Mouse (Mus musculus) right cerebral cortex, adult 18-20 months (tissue): ENCODE data around the gene Sft2d1.

Experiments used
- DNase-seq: peaks from one replicate; pipeline ENCODE4 v3.0.0; 2022; ENCODE audit warnings: mixed read lengths

Sft2d1 gene

DNA sequence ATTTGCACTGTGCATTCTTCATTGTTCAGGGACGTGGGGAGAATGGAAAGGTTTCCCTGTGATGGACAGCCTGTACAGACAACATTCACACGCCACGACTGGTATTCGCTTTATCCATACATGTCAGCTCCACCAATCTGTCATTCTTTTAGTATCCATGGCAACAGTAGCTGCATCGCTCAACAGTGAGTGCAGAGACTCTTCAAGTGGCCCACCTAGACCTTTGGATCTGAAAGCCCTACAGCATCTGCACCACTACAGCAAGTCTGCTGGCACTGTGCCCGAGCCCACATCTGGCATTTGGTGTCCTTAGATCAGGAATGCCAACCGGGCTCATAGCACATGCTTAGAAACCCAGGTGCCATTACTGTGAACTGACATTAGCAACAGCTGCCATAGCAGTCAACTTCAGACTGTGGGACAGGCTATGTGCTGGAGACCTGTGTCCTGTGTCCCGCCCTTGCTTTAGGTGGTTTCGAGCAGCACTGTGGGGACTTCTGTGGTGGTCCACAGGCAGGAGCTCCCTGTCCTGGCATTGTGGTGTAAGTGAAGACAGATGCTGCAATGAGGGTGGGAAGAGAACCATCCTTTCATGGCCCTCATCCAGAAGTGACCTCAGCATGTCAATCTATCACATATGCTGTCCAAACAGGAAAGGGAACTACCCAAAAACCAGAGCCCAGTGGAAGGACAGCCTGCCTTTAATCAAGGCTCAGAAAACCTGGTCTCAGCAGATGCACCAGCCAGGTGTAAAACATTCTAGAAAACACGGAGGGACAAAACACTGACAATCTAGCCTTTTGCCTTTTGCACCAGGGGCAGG is 50.6 kb downstream of the Sft2d1 start:
- DNase-seq: no peak

DNA sequence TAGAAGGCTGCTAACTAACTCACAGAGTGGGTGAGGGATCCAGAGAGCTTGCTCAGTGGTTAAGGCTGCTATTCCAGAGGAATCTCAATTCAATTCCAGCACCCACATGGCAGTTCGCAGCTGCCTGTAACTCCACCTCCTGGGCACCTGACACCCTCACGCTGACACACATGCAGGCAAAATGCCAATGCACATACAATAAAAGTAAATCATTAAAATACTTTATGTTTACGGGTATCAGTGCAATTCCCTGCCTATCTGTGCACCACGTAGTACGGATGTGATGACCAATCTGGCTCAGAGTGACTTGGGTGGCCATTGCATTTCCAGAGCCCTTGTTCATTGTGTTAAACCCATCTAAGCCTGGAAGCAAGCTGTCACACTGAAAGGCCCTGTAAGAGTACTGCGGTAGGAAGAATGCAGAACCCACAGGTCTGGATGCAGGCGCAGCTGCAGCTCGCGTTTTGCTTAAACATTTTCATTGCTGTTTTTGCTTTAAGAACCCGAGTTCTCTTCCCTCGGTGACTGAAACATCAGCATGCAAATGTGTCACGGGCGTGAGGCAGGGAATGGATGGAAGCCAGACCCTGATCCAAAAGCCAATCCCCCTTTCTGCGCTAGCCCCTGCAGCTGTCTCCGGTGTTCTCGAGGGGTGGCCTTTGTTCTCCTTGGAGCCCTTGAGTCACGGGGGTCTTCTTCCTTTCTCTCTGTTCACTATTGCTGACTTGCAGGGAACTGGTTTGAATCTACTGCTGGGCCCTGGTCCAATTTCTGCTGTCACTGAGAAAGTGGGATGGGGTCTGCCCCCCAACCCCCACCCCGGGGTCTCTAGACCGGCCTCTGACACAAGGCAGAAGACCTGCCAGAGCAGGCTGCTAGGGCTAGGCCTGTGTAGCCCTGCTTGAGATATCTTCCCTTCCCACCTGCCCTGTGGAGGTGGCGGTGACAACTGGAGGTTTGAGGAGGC is 56.9 kb downstream of the Sft2d1 start:
- peak; percentile 52 for DNase-seq

DNA sequence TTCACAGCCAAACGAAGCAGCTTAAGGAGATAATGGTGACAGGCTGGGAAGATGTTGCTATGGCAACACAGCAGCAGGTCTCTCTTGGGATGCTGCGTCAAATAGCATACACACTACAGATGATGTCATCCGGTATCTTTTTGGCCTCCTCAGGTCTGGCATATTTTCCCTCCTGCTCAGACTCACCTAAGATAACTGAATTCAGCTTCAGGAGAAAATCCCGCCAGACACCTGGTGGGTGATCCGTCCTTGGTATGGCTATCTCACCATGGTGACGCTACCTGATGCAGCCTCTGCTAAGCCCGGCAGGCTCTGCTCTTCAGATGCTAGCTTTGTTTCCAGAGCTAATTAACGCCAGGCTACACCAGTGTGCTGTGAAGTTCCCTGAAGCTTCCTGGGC is 57.7 kb downstream of the Sft2d1 start:
- DNase-seq: peak; percentile 80

DNA sequence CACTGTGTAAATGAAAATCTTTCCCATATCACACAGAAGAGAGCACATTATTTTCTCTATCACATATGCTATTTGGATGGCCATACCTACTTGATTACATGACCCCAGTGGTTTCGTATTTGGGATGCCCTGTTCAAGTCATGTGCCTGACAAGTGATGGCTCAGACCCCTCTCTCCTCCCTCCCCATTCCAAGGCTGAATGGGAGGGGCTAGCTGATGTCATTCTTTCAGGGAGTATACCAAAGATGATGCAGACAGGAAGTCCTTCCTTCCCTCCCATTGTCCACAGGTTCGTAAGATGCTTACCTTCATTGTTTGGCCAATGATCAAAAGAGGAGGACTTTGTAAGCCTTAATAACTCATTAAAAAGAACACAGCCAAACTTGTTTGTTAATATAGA is 58.3 kb downstream of the Sft2d1 start:
- no peak for DNase-seq

DNA sequence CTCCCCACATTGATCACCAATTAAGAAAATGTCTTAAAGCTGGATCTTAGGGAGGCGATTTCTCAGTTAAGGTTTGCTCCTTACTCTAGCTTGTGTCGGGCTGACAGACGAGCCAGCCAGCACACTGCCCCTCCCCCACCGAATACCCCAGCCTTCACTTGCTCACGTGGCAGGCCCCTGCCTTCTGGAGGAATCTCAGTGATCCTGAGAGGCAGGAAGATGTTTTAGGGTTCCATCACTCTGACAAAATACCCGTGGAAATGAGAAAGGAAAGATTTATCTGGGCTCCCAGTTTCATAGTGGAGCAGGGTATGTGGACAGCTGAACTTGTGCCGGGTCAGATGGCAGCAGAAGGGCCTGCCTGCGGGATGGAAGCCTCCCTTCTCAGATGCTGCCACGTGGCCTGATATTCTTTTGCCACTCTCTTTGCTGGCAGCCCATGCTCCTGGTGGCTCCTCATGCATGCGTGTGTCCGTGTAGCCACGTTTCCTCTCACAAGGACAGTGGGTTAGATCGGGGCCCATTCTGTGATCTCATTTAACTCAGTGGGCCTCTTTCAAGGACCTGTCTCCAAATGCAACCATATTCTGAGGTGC is 59.8 kb downstream of the Sft2d1 start:
- no peak for DNase-seq

DNA sequence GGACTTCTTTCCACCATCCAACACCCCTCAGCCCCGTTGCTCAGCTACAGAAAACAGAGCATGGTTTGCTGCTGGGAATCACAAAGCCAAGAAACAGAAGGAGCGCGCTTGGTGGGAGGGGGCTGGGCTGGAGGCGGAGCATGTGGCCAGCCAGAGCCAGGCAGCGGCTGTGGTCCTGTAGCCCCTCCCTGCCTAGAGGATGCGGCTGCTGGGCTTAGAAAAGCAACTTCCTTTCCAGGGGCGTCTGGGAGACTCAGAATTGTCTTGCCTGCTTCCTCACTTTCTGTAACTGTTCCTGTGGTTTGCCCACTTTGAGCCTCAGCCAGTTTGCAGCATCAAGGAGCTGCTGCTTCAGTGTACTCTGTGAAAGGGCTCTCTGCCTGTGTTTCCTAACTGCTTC is 60.9 kb downstream of the Sft2d1 start:
- peak; percentile 86 for DNase-seq

DNA sequence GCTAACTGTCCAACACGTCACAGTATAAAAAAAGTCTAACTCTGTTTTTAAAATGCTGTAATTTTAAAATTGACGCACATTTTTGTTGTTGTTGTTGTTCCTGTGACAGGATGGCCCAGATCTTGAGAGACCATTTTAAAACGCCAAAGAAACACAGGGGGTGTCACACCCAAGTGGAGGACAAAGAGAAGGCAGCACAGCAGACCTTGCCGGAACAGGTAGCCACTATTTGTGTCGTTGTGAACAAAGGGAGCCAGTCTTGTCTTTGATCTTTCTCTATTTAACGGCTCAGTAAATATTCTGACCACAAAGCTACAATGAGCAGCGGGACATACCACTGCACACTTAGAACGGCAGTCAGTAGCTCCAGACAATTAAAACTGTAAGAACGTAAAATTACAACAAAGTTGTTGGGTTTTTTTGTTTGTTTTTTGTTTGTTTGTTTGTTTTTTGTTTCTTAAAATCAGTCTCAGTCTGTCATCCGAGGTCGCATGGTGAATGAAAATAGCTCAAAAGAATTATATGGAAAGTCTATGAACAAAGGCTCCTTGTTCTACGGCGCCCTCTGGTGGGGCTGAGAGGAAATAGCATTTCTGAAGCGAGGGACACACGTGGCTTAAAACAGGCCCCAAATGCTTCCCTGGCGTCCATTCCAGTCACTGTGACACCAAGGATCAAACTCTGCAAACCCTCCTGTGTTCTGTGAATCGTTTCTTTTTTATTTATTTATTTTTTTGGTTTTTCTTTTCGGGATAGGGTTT is 61.6 kb downstream of the Sft2d1 start:
- DNase-seq: peak; percentile 81
